Mouse (Mus musculus) kidney, adult 9 months (tissue): ENCODE measurements around the gene Polr2c.

Experiments
- DNase-seq: peaks from one replicate; pipeline ENCODE4 v3.0.0; 2022

Polr2c gene

DNA sequence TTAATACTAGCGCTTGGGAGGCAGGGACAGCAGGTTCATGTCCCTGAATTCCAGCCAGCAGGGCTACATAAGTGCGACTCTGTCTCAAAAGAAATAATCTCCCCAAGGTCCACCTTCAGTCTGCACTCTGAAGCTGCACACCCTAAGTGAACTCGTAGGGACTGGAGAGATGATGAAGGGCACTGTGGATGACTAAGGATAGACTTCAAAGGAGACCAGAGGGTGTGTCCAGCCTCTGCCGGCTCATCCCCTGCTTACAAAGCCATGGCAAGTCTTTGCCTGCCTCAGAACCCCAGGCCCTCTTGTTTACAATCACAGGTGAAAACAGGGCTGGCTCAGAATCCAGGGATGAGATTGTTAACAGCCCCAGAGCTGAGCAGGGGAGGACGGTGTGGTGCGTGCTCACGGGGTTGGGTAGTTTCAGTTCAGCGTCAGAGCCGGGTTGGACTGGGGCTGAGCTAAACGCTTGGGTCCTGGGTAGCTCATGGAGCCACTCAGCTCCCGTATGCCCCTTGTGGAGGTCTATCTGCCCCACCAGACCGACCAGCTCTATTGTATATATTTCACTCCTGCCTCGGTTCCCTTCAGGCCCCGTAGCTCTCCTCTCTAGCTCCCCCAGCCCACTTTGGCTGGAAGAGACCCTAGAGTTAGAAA is 31.3 kb downstream of the Polr2c start:
- no peak for DNase-seq

DNA sequence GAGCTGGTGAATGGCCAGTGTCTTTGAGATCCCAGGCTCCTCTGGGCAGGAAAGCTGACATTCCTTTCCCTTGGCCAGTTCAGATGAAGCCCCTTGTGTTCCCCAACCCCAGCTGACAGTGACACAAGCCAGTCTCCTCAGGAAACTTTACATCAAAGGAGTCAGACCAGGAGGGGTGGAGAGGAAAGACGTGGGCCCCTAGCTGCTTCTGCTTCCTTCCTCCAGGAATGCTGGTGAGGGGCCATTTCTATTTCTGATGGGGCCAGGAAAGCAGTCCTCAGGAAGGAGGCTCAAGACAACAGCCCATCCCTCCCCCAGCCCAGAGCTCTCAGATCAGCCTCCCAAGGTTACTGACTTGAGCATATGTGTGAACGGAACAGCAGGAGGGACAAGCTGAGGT is 35.7 kb downstream of the Polr2c start:
- no peak for DNase-seq

DNA sequence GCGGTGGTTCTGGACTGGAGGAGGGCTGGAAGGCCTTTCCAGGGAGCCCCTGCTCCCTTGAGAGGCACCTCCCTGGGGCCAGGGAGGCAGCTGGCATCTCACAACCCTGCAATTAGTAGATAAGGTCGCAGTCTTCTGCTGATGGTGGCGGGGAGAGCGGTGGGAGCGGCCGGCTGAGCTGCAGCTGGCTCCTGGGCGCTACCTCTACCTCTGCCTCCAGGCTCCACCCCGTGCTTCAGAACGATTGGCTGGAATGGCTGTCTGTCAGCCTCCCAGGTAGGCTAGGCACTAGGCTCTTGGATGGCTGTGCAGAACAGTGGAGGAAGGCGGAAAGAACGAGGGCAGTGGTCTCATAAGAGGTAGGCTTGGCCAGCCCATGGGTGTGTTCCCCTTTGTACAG is 42.0 kb downstream of the Polr2c start:
- peak; percentile 31 for DNase-seq

DNA sequence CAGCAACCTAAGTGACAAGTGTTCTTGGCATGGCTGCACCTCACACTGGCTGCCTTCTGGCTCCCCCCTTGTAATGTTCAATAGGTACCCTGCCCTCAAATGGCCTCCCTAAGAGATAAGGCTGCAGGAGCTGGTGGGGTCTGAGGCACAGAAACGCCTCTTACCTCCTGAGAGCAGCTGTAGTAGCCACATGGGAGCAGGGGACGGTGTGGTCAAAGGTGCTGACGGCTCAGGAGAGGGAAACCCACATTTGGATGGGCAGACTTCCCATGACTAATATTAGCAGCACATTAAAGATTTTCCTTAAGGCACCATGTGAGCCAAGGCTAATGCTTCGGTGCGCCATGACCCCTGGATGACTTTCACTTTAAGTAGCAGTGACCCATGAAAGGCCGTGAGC is 43.4 kb downstream of the Polr2c start:
- DNase-seq: no peak

DNA sequence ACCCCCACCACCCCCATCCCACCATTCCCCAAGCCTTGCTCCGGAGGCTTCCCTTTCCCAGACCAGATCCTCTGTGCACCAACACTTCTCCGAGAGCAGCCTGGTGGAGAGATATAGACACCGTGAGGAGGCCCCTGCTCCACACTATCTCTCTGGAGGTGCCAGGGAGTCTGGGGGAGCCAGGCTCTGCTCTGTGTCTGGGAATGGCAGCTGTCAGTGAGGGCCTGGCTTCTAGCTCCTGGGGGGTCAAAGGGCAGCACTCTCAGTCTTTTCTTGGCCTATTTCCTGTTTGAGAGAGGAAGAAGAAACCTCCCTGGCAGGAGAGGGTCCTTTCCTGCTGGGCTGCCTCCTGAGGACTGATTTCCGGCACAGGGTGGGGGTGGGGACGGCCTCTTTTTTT is 43.8 kb downstream of the Polr2c start:
- peak; percentile 28 for DNase-seq

- peak; percentile 50 for DNase-seq
Measured at GRCm38 (mm10) chr8:94903709-94904108, 46.5 kb downstream of the Polr2c start.

DNA sequence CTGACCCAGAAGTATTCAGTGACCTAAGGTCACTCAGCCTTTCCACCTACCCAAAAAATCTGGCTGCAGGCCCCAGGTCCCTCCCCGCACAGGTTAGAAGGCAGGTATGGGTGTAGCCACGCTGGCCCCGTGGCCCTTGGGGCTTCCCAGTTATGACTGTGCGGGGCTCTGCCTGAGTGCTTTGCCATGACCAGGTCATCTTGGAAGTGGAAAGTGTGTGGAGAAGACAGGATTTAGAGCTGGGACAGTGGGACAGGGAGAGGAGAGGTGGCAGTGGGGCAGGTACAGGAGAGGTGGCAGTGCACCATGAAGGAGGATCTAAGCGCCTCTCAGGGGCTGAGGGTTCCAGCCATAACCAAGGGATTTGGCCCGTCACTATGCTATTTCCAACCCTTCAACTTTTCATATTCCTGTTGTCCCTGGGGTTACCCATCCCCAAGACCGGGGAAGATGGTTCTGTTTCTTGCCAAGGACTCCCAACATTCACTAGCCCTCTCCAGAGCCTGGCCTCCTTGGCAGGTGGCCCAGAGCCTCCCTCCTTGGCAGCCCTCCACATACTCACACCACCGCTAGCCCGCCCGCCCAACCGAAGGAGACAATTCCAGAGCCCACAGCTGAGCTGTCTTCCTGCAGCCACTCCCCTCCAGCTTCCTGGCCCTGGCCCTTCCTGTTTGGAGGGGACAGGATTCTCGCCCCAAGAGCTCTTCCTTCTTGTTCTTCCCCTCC is 47.4 kb downstream of the Polr2c start:
- peak; percentile 96 for DNase-seq

DNA sequence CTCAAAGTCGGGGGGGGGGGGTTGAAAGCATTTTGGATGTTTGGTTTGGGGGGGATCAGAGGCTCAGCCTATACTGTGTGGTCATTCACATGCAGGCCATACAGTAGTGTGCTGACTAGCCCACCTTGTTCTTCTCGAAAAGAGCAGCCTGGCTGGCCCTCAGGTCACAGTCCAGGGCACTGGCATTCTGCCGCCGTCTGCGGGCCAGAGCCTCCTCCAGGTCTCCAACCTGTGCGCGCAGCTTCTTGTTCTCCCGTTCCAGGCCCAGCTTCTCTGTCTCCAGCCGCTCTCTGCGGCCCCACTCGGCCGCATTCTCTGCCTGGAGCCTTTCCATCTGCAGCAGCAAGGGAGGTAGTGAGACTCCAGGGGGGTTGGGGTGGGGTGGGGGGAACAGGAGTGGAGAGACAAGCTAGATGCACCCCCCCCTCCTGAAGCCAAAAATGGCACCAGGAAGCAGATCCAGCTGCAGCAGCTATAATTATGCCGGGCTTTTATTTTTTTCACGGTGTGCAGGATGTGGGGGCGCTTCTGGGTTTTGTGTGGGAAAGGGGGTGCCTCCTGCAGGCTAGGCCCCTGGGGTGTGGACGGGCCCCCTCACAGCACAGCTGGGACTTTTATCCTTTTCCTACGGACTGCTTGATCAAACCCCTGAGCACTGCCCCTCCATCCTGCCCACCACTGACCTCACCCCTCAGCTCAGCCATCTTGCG is 50.5 kb downstream of the Polr2c start:
- DNase-seq: peak; percentile 80

DNA sequence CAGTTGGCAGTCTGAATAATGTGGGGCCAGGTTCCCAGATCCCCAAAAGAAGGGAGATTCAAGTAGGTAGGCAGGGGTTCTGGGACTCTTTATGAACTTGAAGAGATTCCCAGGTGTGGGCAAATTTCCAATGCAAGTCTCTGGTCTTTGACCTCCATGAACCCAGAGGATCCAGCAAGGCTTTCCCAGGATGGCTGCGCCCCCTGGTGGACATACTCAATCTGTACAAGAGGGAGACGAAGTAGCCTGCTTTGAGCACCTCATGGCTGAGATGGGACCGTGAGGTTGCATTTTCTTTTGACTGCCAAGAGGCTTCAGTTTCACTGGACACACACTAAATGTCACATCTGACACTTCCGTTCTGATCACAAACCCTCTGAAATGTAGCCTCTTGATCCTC is 51.6 kb downstream of the Polr2c start:
- DNase-seq: peak; percentile 93

DNA sequence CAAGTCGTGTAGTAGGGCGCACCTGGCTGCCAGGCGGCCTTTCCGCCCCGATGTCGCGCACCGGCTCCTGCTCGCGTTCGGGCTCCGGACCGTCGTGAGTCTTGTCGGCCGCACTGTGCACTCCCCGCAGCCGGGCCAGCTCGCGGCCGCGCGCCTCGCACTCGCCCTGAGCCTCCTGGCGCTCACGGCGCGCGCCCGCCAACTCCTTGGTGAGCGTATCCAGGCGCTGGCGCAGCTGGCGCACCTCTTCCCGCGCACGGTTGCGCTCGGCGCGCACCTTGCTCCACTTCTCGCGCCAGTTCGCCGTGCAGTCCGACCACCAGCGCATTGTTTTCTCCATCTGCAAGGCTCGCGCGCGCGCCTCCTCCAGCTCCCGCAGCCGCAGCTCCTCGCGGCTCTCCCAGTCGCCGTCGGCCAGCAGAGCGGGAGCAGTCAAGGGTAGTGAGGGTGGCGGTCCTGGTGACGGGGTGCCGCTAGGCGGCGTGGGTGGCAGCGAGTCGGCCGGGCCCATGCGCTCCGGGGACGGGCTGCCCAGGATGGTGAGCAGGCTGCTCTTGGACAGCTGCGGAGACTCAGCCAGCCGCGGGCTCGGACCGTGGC is 55.9 kb downstream of the Polr2c start:
- peak; percentile 59 for DNase-seq

DNA sequence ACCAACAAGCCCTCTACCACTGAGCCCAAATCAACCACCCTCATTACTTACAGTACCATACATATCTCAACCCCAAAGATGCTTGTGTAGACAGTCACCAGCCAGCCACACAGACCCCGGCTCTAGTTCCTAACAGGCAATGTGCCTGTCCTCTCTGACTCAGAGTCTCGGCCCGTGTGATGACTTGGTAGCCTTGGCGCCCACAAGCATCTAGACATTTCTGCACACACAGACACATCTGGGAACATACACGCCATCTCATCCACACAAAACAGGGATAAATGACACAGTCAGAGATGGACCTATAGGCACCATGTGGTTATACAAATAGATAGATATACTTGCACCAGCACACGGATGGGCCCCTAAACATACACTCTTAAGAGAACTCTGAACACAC is 57.0 kb downstream of the Polr2c start:
- DNase-seq: no peak

GRCm38 (mm10) chr8:94914701-94915101 is 57.5 kb downstream of the Polr2c start:
- DNase-seq: no peak

DNA sequence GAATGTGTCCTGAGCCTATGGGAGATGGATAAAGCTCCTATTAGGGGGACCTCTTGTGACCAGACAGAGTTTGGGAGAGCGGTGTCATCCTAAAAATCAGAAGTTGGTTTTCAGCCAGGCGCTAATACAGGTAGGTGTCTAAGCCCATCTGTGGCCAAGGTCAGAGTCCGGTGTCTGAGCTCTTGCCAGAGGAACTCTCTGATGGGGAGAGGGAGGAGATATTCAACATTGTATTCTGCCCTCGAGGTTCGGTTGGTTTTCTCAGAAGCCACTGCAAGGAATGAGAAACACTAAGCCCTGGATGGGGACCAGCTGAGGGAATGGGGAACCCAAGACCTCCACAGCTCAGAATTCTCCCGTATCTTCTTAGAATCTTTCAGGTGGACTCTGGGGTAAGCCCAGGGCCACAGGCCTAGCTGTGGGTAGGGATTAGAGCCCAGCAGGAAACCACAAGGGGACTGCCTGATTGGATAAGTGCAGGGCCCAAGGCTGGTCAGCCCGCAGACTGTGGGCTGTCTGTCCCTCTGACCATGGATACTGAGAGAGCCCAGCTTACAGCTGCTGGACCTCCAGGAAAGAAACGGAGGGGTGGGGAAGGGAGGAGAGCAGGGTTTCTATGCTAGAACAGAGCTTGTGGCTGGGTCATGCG is 59.2 kb downstream of the Polr2c start:
- DNase-seq: no peak

GRCm38 (mm10) chr8:94916960-94917324 is 59.7 kb downstream of the Polr2c start:
- DNase-seq: no peak

DNA sequence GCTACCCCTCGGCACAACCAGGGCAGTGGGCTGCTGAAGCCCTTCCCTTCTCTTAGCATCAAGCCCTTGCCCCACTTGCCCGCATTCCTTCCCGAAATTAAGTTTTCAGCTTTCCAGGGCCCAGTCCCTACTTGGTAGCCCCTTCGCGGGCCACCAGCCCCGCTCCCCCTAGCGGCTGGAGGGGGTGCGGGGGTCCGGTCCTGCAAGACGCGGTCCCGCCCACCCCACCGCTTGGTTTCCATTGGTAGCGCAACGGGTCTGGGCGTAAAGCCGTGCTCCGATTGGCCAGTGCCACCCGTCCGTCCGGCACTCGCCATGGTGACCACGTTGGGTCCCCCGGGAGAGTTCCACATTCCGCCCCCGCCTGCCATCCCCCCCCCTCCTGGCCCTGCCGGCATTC is 60.1 kb downstream of the Polr2c start:
- peak; percentile 91 for DNase-seq

- DNase-seq: no peak
Measured at GRCm38 (mm10) chr8:94917851-94918495, 60.7 kb downstream of the Polr2c start, which contains the start of gene Ccdc102a. TSS of gene Ccdc102a (minus strand) at chr8:94918098.

DNA sequence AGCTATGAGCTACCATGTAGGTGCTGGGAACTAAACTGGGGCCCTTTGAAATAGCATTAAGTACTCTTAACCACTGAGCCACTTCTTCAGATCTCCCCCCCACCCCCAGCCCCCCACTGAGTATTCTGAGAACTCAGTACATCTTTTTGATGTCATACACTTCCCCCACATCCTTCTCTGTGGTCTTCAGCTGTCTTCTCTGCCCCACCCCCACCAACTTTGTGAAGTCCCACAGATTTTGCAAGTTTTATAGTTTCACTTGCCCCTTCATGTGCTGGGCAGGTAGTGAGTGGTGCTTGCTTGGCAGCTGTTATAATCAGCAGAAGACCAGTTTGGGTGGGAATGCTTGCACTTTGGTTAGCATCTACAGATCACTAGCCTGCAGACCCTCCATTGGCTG is 62.0 kb downstream of the Polr2c start:
- DNase-seq: no peak

DNA sequence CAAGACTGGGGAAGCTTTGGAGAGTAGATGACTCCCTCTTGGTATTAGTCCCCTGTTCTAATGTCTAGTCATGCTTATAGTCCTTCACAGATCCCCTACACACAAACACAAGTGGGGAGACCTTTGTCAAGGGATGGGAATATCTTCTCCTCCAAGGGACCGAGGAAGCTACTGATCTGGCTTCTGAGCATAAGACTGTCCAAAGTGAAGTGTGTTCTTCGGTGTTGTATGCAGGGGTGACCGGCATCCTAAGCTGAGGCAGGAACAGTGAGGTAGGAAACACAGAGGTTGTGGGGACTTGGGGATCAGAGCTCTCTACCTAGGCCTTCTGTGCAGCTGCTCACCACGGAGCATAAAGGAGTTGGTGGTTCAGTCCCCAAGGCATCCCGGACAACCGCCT is 64.9 kb downstream of the Polr2c start:
- DNase-seq: no peak

DNA sequence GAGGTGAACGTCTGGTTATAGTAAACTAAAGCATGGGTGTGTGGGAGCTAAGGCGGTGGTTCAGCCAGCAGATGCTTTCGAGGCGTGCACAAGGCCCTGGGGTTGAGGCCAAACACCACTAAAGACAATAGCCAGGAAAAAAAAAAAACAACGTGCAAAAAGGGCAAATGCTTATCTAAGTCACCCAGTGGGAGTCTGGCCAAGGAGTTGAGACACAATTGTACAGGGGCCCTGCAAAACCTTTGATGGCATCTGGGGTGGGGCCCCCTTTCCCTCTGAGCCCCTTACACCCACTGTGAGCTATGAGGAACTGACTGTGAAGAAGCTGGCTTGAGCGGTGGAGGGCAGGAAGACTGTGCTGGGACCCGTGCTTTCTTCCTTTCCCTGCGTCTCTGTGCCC is 65.4 kb downstream of the Polr2c start:
- no peak for DNase-seq
